Mouse (Mus musculus): ENCODE results near the gene Tm2d1. TPM values are rescaled to one million over a fixed set of nuclear protein-coding genes. Genes with fewer than 3 reads are reported as not detected.
A peak's percentile ranks its signal among the peaks of the same experiment; 100 is the strongest.

Tm2d1 gene
- total RNA-seq, 2 experiments from 2014 or later, result 44.0 to 44.3 TPM

GRCm38 (mm10) chr4:98335726-98336125 lies 47.4 kb downstream of the Tm2d1 start:
- no peak for DNase-seq (ENCODE audit: low spot score in 2 of 2)

DNA sequence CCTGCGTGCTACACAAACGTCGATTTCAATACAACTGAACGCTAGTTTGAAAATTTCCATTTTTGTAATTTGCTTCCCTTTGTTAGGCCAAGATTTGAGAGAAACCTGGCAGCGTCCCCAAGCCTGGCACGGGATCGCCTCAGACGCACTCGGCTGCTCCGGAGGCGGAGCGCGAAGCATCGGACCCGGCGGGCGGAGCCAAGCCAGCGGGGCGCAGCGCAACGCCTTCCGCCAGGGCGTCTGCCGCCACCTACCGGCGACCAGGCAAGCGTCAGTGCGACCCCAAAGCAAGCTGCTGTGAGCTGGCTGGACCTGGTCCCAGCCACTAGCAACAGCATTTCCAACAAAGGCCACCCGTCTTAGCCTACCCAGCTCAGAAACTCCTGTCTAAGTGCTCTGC lies 60.9 kb downstream of the Tm2d1 start:
- DNase-seq (ENCODE audit: low spot score in 2 of 2), result peak; percentile 96

DNA sequence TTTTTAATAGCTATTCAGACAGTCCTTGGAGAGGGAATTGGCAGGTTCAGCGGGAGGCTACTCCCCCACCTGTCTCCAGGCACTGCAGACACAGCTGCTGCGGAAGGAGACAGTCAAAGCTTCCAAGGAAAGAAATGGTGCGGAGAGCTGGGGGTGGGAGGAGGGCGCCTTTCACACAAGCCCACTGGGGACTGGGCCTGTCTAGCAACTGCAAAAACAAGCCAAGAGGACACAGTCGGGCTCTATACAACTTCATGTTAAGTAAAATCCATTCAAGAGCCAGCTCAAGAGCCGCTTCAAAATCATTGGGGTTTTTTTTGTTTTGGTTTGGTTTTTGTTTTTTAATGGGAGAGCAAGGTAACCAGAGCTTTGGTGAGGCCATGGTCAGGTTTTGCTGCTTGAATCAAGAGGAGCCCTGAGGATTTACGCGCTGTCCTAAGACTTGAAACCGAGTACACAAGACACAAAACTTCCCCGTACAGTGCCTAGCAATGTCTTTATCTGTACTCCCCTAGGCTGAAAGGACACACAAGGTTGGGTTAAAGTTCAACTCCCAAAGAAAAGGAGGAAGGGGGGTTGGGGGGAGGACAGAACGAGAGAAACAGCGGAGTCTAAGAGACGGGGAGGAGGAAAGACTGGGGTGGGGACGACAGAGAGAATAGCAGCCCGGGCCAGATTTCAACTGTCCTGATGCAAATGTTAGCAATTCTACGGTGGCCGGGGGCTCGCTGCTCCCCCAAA lies 61.6 kb downstream of the Tm2d1 start:
- DNase-seq (ENCODE audit: low spot score in 2 of 2), result peak; percentile 28 to 38

- no peak for DNase-seq (ENCODE audit: low spot score in 2 of 2)
These were observed 64.3 kb downstream of the Tm2d1 start for GRCm38 (mm10) chr4:98318769-98319168.

DNA sequence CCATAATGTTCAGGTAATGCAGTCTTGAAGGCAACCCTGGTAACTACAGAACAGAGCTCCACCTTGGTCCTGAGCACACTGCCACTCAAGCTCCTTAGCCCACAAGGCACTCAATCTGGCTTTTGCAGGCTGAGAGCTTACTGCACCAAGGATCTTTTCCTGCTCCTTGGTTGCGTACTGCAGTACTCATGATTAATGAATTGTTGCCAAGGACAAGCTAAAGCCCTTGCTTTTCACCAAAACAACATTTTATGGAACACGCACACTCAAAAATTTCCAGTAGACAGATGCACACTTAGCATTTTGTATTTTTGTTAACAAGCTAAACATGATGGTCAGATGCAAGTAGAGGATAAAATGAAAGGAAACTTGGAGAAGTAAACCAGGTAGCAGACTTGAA lies 66.0 kb downstream of the Tm2d1 start:
- no peak for DNase-seq (ENCODE audit: low spot score in 2 of 2)

Other genes with a start within 250 kb of the Tm2d1 start
- 10 to 100 TPM; 11.9 to 12.5 TPM for gene Patj, start 12.5 kb upstream of the Tm2d1 start, total RNA-seq (2021)

Data from layer of hippocampus, postnatal 14 days (tissue).